Mouse (Mus musculus): ENCODE measurements around the gene Vamp2. TPM values are rescaled to one million over a fixed set of nuclear protein-coding genes. Genes with fewer than 3 reads are reported as not detected.

Gene Vamp2
- polyA plus RNA-seq, 1 experiment from 2014 or later, result 103 TPM

DNA sequence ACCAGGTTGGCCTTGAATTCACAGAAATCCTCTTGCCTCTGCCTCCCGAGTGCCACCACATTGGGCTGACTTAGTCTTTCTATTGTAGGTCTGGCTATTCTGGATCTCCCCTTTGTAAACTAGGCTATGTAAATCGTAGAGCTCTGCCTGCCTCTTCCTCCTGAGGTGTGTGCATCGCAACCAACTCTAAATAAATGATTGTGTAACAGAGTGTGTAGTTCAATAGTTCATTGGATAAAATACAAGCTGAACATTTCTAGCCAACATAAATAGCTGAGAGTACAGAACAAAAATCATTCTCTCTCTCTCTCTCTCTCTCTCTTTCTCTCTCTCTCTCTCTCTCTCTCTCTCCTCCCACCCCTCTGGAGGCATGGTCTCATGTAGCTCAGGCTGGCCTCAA lies 26.3 kb downstream of the Vamp2 start:
- Histone ChIP-seq H3K9ac (no peak overlapping the region), H3K36me3 (replicated peaks) (no peaks in the 10 kb centered on the region), H3K4me3 (replicated peaks) (no peak overlapping the region), H3K27ac (no peak overlapping the region), H3K27me3 (peaks cover 41% of the 10 kb centered on the region), H3K9me3 (no peaks in the 10 kb centered on the region), H3K4me2 (no peak overlapping the region), H3K4me1 (peaks cover 23% of the 10 kb centered on the region)
- WGBS, result 76% methylated on average over 3 of the region's 3 CpGs
- no peak for ATAC-seq (ENCODE audit: low FRiP score)

DNA sequence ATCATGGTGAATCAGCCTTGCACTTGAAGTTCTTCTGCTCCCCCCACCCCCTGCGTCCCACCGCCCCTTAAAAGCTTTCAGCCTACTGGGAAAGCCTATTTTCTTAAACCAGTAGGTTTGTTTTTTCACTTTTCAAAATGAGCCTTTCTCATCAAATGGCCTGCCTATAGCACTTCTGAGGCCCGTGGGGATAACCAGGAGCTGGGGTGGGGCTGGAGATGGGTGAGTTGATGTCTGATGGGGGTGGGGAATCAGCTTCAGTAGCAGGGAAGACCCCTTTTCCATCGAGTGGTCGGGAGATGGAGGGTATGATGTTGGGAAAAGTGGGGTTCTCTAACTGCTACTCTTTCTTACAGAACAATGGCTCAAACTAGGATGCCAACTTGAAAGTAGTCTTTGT lies 28.6 kb downstream of the Vamp2 start:
- no peak overlapping the region for H3K9ac ChIP-seq
- ATAC-seq (ENCODE audit: low FRiP score), result no peak
- 0 out of 2 replicates have a peak overlapping the region, but pooled peaks have one; percentile 79 for H3K4me3 ChIP-seq (replicated peaks)
- H3K27ac ChIP-seq, result no peak overlapping the region
- H3K27me3 ChIP-seq, result peaks cover 51% of the 10 kb centered on the region
- peaks cover 38% of the 10 kb centered on the region for H3K4me1 ChIP-seq
- WGBS, result 57% methylated on average over 5 of the region's 5 CpGs
- no peaks in the 10 kb centered on the region for H3K36me3 ChIP-seq (replicated peaks)
- H3K9me3 ChIP-seq, result no peaks in the 10 kb centered on the region
- peak overlapping the region; percentile 91 for H3K4me2 ChIP-seq

DNA sequence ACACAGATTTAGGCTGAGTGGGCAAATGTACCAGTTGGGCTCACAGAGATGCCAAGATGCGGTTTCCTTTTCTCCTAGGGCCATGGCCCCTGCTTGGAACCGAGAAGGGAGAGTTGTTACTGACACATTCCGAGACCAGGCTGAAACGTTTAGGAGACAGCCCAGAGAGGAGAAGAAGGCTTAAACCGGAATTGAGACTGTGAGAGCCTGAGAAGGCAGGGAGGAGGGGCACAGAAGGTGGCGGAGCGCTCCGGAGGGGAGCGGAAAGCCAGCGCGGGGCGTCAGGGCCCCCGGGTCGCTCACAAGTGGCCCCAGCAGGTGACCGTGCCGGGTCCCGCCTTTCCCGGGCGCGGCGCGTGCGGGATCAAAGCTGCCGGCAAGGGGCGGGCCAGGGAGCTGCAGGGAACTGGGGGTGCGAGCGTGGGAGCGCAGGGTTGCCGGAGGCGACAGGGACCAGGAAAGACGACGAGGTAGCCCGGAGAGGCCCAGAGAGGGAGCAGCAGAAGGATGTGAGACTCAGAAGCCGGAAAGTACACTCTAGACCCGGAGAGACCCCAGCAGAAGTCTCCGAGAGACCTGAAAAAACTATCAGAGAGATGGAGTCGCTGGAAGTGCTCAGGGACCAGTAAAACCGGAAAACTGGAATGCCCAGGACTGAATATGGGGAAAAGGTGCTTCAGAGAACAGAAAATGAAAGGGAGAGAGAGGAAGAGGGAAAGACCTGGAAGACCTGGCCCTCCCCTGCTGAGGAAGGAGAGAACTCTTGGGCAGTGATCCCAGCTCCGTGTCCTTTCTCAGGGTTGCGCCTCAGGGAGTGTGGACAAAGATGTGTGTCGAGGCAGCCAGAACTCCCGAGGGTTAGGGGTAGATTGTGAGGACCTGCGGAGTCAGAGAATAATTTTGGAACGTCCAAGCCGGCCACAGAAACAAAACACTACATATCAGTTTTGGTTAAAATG lies 29.7 kb downstream of the Vamp2 start:
- WGBS, result under 1% methylated on average over 45 of the region's 45 CpGs
- ATAC-seq (ENCODE audit: low FRiP score), result 0 out of 2 replicates have a peak, but pooled peaks have one; percentile 25
- H3K4me1 ChIP-seq, result peaks cover 43% of the 10 kb centered on the region

DNA sequence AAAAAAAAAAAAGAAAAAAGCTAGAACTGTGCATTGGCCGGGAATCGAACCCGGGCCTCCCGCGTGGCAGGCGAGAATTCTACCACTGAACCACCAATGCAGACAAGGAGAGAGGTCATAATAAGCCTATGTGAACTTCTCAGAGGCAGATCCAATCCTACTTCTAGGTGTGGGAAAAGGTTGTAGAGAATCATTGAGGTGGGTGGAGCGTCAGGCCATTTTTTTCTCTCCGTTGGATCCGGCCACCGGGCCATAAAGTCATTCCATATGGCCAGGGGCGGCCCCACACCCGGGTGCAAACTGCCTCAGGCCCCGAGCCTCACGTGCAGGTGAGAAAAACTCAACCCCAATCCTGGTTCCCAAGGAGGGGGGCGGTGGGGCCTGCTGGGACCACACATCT lies 30.5 kb downstream of the Vamp2 start:
- peak overlapping the region; percentile 79 for H3K4me3 ChIP-seq (replicated peaks)
- no peak overlapping the region for H3K27ac ChIP-seq
- no peaks in the 10 kb centered on the region for H3K9me3 ChIP-seq
- peaks cover 45% of the 10 kb centered on the region for H3K4me1 ChIP-seq
- no peak overlapping the region for H3K9ac ChIP-seq
- H3K27me3 ChIP-seq, result peaks cover 38% of the 10 kb centered on the region
- under 1% methylated on average over 15 of the region's 15 CpGs for WGBS
- H3K36me3 ChIP-seq (replicated peaks), result no peaks in the 10 kb centered on the region
- H3K4me2 ChIP-seq, result peak overlapping the region; percentile 91
- peak; percentile 7; the same call in 1 of the 2 replicates for ATAC-seq (ENCODE audit: low FRiP score)

More for the DNA sequence above, 29.7 kb downstream of the Vamp2 start:
- Histone ChIP-seq H3K27me3 (peaks cover 40% of the 10 kb centered on the region), H3K9ac (peak overlapping the region; percentile 81), H3K27ac (peak overlapping the region; percentile 74), H3K4me2 (peak overlapping the region; percentile 91), H3K9me3 (no peaks in the 10 kb centered on the region), H3K36me3 (replicated peaks) (no peaks in the 10 kb centered on the region), H3K4me3 (replicated peaks) (peak overlapping the region; percentile 79)

DNA sequence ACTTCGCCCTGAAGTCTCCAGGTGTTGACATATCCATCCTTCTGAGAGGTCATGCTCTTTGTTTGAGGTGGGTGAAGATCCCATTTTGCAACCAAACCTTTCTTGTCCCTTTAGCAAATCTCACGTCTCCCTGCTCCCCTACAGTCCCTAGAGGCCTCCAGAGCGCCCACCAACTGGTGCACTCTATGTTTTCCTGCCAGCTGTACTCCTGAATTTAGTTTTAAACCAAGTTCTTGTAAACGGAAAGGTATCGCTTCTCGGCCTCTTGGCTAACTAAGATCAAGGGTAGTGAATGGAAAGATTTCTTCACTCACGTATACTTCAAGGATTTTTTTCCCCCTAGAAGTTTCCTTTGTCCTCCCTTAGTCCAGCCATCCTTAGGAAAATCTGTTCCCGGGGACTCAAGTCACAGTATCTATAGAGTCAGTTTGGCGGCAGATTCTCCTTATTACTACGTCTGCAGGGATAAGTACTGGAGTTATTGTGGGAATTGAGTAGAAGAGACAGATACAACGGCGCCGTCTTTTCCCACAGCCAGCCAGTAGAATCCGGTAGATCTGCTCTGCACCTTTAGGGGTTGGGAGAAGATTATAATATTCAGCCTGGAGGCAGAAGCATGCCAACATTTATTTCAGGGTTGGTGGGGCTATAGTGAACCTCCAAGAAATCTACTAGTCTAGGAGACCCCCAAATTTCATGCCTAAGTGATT lies 31.3 kb downstream of the Vamp2 start:
- Histone ChIP-seq H3K4me1 (peaks cover 45% of the 10 kb centered on the region), H3K27me3 (peaks cover 35% of the 10 kb centered on the region), H3K4me2 (peak overlapping the region; percentile 91), H3K36me3 (replicated peaks) (no peaks in the 10 kb centered on the region), H3K9me3 (no peaks in the 10 kb centered on the region), H3K4me3 (replicated peaks) (peak overlapping the region; percentile 80), H3K9ac (no peak overlapping the region), H3K27ac (no peak overlapping the region)
- WGBS, result 26% methylated on average over 14 of the region's 14 CpGs
- ATAC-seq (ENCODE audit: low FRiP score), result no peak

DNA sequence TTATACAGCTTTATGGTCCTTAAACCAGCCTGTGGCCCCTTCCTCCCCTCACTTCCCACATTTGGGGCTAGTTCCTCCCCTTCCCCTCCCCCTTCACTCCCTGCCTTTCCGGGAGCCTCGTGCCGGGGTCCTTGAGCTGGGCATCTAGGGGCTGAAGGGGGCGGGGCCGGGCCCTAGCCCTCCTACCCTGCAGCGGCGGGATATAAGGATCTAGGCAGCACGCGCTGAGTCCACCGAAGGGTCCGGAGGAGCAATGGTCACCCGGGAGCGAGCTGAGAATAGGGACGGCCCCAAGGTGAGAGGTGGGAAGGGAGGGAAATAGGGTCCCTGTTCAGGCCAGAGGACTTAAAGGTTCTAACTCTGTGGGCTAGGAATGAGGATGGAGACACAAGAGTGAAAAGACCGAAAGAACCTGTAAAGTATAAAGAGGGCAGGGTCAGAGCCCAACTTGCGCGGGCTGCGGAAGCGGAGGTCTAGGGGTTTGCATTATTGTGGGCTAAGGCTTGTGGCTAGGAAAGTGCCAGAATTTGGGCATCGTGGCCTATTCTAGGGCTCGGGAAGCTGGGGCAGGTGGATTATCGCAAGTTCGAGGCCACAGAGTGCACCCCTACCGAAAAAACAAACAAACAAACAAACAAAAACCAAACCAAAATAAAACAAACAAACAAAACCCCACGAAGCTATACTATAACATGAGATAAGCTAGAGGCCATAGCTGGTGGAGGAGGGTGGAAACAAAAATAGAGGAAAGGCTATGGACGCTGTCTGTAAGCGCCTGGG lies 32.1 kb downstream of the Vamp2 start, which contains the start of gene Hes7:
Gene Hes7 (plus strand): TSS at position 184 of the 780 bp plus-strand sequence.
- WGBS, result 2% methylated on average over 27 of the region's 27 CpGs

DNA sequence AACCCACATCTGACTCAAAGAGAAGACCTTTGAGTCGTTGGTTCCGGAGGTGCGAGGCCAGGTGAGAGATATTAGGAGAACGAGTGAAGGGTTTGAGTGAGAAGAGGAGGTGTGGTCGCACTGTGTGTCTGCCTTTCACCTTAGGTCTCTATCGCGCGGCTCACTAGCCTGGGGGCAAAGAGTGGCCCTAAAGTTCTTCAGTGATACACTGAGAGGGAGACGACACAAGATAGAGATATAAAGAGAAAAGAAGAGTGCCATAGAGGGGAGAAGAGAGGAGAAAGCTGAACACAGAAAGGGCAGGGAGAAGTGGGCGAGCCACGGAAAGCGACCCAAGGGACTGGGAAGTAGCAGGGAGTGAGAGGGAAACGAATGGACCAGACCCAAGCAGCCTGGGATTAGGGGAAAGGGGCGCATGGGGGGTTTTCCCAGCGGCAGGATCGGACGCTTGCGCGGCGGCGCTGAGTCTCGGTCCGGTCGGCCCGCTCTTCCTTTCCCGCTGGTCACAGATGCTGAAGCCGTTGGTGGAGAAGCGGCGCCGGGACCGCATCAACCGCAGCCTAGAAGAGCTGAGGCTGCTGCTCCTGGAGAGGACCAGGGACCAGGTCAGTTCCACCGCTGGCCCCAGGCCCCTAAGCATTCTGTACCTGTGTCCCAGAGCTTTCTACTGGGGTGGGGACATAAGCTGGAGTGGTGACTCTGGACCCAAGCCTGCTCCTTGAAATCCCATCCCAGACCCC lies 32.9 kb downstream of the Vamp2 start:
- H3K9me3 ChIP-seq, result no peaks in the 10 kb centered on the region
- H3K4me1 ChIP-seq, result peaks cover 54% of the 10 kb centered on the region
- no peak for ATAC-seq (ENCODE audit: low FRiP score)
- peaks cover 29% of the 10 kb centered on the region for H3K27me3 ChIP-seq
- H3K4me2 ChIP-seq, result peak overlapping the region; percentile 91
- H3K9ac ChIP-seq, result peak overlapping the region; percentile 77
- H3K27ac ChIP-seq, result no peak overlapping the region
- under 1% methylated on average over 33 of the region's 33 CpGs for WGBS
- H3K36me3 ChIP-seq (replicated peaks), result no peaks in the 10 kb centered on the region
- H3K4me3 ChIP-seq (replicated peaks), result peak overlapping the region; percentile 80

More for the DNA sequence above, 32.1 kb downstream of the Vamp2 start, which contains the start of gene Hes7:
- peaks cover 33% of the 10 kb centered on the region for H3K27me3 ChIP-seq
- no peak within 1 kb of the TSS for H3K27ac ChIP-seq
- H3K4me3 ChIP-seq (replicated peaks), result peak within 1 kb of the TSS; percentile 80
- peak within 1 kb of the TSS; percentile 91 for H3K4me2 ChIP-seq
- H3K36me3 ChIP-seq (replicated peaks), result no peaks in the 10 kb centered on the region
- peaks cover 46% of the 10 kb centered on the region for H3K4me1 ChIP-seq
- H3K9ac ChIP-seq, result peak within 1 kb of the TSS; percentile 77
- H3K9me3 ChIP-seq, result no peaks in the 10 kb centered on the region
- no peak for ATAC-seq (ENCODE audit: low FRiP score)

DNA sequence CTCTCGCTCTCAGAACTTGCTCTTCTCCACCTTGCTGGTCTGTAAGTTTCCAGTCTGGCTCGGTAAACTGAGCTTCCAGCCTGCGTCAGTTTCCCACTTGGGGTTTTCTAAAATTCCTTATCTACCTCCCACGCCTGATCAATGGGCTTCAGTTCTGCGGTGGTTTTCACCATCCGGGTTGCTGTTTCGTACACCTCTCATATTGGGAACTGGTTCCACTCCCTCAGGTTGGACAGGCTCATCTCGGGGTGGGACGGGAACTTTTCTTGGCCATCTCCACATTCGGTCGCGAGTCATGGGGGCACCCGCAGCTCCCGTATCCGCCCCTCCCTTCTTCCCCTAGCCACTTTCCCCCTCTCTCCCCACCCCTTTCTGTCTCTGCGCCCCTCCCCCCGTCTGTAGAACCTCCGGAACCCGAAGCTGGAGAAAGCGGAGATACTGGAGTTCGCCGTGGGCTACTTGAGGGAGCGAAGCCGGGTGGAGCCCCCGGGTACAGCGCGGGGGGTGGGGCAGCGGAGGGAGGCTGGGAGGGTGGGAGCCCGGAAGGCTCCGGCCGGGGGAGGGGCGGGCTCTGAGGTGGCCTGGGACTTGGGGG lies 33.5 kb downstream of the Vamp2 start:
- Histone ChIP-seq H3K4me1 (peaks cover 54% of the 10 kb centered on the region), H3K4me3 (replicated peaks) (peak overlapping the region; percentile 80), H3K9ac (peak overlapping the region; percentile 77), H3K9me3 (no peaks in the 10 kb centered on the region), H3K4me2 (peak overlapping the region; percentile 91), H3K36me3 (replicated peaks) (no peaks in the 10 kb centered on the region), H3K27ac (peak overlapping the region; percentile 86), H3K27me3 (peaks cover 29% of the 10 kb centered on the region)
- ATAC-seq (ENCODE audit: low FRiP score), result no peak
- under 1% methylated on average over 31 of the region's 32 CpGs for WGBS

DNA sequence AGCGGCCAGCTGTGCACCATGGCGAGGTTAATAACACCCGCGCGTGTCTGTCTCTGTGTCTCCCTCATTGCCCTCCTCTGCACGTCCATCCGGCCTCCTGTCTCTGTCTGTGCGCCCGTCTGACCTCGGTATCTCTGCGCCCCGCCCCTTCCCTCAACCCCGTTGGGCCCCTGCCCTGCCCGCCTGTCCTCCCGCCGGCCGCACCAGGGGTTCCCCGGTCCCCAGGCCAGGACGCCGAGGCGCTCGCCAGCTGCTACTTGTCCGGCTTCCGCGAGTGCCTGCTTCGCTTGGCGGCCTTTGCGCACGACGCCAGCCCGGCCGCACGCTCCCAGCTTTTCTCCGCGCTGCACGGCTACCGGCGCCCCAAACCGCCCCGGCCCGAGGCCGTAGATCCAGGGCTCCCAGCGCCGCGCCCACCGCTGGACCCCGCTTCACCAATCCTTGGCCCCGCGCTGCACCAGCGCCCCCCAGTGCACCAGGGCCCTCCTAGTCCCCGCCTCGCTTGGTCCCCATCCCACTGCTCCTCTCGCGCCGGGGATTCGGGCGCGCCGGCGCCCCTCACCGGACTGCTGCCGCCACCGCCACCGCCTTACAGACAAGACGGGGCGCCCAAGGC lies 34.2 kb downstream of the Vamp2 start, which contains the start of gene 9130213A22Rik:
Gene 9130213A22Rik (minus strand): TSS at position 254 of the 616 bp plus-strand sequence.
- H3K4me1 ChIP-seq, result peaks cover 53% of the 10 kb centered on the region
- peaks cover 34% of the 10 kb centered on the region for H3K27me3 ChIP-seq
- peak; percentile 72 for ATAC-seq (ENCODE audit: low FRiP score)
- H3K4me3 ChIP-seq (replicated peaks), result peak within 1 kb of the TSS; percentile 80
- no peaks in the 10 kb centered on the region for H3K9me3 ChIP-seq
- peak within 1 kb of the TSS; percentile 91 for H3K4me2 ChIP-seq
- H3K9ac ChIP-seq, result peak within 1 kb of the TSS; percentile 77
- peak within 1 kb of the TSS; percentile 86 for H3K27ac ChIP-seq
- H3K36me3 ChIP-seq (replicated peaks), result no peaks in the 10 kb centered on the region
- under 1% methylated on average over 66 of the region's 66 CpGs for WGBS

DNA sequence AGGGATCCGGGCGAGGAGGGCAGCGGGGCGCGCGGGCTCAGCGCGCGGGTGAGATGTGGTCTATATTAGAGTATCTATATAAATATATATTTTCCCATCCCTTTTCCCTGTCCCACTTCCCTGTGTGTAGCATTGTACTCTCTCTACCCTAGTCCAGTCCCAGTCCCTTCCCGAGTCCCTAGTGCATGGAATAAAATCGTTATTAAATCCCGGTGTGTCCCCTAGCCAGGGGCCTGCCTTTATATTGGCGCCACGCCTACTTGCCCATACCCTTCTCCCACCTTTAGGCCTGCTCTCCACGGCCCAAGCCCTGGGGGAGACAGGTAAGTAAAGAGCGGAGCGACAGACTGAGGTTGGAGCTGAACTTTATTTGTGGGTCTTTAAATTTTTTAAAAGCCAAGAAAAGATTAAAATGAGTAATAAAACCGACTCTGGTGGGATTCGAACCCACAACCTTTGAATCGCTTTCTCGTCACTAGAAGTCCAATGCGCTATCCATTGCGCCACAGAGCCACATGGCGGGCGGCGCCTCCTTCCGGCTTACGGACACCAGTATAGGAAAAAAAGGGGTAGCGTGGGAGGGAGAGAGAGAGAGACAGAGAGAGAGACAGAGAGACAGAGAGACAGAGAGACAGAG lies 34.9 kb downstream of the Vamp2 start:
- peaks cover 52% of the 10 kb centered on the region for H3K4me1 ChIP-seq
- peak overlapping the region; percentile 80 for H3K4me3 ChIP-seq (replicated peaks)
- under 1% methylated on average over 29 of the region's 29 CpGs for WGBS
- ATAC-seq (ENCODE audit: low FRiP score), result peak; percentile 8; the same call in 1 of the 2 replicates
- peaks cover 39% of the 10 kb centered on the region for H3K27me3 ChIP-seq
- peak overlapping the region; percentile 86 for H3K27ac ChIP-seq
- H3K4me2 ChIP-seq, result peak overlapping the region; percentile 91
- no peaks in the 10 kb centered on the region for H3K9me3 ChIP-seq
- peak overlapping the region; percentile 77 for H3K9ac ChIP-seq
- no peaks in the 10 kb centered on the region for H3K36me3 ChIP-seq (replicated peaks)
